Mouse (Mus musculus) Patski (cell line): ENCODE measurements at regions not wholly inside any gene's neighbourhood (a gene's known extent, or its start where the extent isn't known, plus 50 kb on each side); places are given as distances from the start of the nearest gene placed in this dataset.
"Not testable (repeated sequence)": the region's sequence is repeated elsewhere in the genome, so short reads cannot be mapped to it uniquely, and the experiment has no call there.

Experiments
- ATAC-seq: fragments of 100-300 bp; one replicate; pipeline ENCODE4 v1.8.0; 2021
- CTCF ChIA-PET: fragments of 350-600 bp; sonication (Branson Sonifier 250); formaldehyde crosslinking; loops from one replicate; lab custom pipeline; 2022; ENCODE audit warnings: inconsistent platforms; lab: Charles Lee
- POLR2A ChIA-PET: fragments of 350-600 bp; sonication (Branson Sonifier 250); formaldehyde crosslinking; loops from one replicate; lab custom pipeline; 2022; ENCODE audit warnings: antibody characterized with exemption, inconsistent platforms; lab: Charles Lee
- DNase-seq: peaks from one replicate; pipeline ENCODE4 v3.0.0-alpha.2; 2011; ENCODE audit warnings: low read depth, low spot score
- H3K27me3 ChIP-seq: fragments of 371-371 bp; one replicate; pipeline ENCODE4 v1.5.1; 2021
- CTCF ChIP-seq: fragments of 100-300 bp; IDR thresholded peaks from one replicate; pipeline ENCODE4 v1.5.1; 2021
- in situ Hi-C: fragments of 300-500 bp; cut with MboI; formaldehyde crosslinking; loops from 3 replicates; pipeline ENCODE4 v1.11.1; 2018; ENCODE audit warnings: low pct_unique_long_range_greater_than_20kb, mixed read lengths

DNA sequence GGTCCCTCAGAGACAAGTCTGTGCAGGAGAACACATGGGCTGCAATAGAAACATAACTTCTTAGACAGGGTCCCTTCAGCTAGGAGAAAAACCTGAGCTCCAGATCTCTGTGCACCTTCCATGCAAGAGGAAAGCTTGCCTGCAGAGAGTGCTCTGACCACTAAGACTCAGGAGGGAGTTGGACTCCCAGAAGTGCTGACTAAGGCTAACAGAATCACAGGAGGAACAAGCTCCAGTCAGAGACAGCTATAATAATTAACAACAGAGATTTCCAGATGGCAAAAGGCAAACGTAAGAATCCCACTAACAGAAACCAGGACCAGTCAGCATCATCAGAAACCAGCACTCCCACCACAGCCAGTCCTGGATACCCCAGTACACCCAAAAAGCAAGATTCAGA lies 364.0 kb downstream of the Adam6a start:
- in situ Hi-C loops = no loop called here
- ChIA-PET CTCF (no interaction called here), POLR2A (no interaction called here)
- H3K27me3 ChIP-seq = no peaks in the 10 kb centered on the region
- ATAC-seq (no peak), DNase-seq (no peak)
- TF ChIP-seq CTCF = no peak

- no peak for ATAC-seq
- ChIA-PET CTCF (no interaction called here), POLR2A (no interaction called here)
- no peak for DNase-seq
- in situ Hi-C loops = no loop called here
- TF ChIP-seq CTCF = peak; percentile 50
- peaks cover 5% of the 10 kb centered on the region for H3K27me3 ChIP-seq
These were observed 368.1 kb downstream of the Adam6a start for GRCm38 (mm10) chr12:113911770-113912169.

- in situ Hi-C loops = loop anchor here (5.0 kb wide), 1 partner anchor 232 kb away; no protein-coding TSS in a partner anchor
- ATAC-seq = peak; percentile 32
- TF ChIP-seq CTCF = no peak
- POLR2A ChIA-PET = no interaction called here
- CTCF ChIA-PET = interaction anchor here (0.9 to 2.2 kb wide), 4 partner anchors 147 to 226 kb away, joined by 3 to 5 read pairs (median 4); no protein-coding TSS in a partner anchor
- no peak for DNase-seq
- no peaks in the 10 kb centered on the region for H3K27me3 ChIP-seq
These were observed 397.0 kb downstream of the Adam6a start for GRCm38 (mm10) chr12:113940721-113941120.

- CTCF ChIA-PET, DNase-seq, POLR2A ChIA-PET, H3K27me3 ChIP-seq: not testable (repeated sequence)
- peak; percentile 96 for ATAC-seq
- in situ Hi-C loops = loop anchor here (5.0 kb wide), 1 partner anchor 229 kb away; no protein-coding TSS in a partner anchor
These were observed 400.1 kb downstream of the Adam6a start for GRCm38 (mm10) chr12:113943661-113944327.

GRCm38 (mm10) chr12:113945786-113946185 lies 402.1 kb downstream of the Adam6a start:
- DNase-seq, ATAC-seq, H3K27me3 ChIP-seq, POLR2A ChIA-PET, CTCF ChIA-PET: not testable (repeated sequence)
- in situ Hi-C loops = loop anchor here (5.0 kb wide), 1 partner anchor 207 kb away; no protein-coding TSS in a partner anchor

DNA sequence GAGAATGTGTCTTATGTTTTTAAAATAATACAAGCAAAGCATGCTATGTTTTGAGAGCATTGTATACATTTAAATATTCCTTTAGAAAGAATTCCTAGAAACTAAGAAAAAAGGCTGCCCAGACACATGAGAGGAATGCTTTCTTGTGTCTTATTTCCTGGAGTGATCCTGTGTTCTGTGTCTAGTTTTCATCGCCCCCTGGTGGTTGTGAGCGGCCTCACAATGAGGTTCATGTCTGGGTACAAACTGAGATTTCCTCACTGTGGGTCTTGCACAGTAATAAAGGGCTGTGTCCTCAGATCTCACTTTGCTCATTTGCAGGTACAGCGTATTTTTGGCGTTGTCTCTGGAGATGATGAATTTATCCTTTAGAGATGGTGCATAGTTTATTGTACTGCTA lies 404.3 kb downstream of the Adam6a start:
- POLR2A ChIA-PET, DNase-seq, H3K27me3 ChIP-seq: not testable (repeated sequence)
- CTCF ChIA-PET = interaction anchor here (0.6 kb wide), 1 partner anchor 204 kb away, joined by 3 read pairs; no protein-coding TSS in a partner anchor
- ATAC-seq = peak; percentile 74
- in situ Hi-C loops = loop anchor here (5.0 kb wide), 1 partner anchor 204 kb away; no protein-coding TSS in a partner anchor

DNA sequence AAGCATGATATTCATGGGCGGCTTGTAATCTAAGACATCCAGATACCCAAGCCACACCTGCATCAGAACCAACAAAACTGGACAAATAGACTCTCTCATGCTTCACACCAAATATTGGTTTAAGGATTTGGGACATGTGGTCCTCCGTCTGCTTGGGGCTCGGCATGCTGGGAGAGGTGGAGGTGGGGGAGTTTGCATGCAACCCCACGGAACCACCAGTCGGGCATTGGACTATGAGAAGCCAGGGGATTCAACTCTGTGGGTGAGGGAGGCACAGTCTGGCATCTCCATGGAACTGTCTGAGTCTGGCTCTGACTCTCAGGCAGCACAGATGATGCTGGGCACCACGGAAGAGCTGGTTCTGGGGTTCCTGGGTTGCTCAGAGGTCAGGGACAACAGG lies 430.6 kb downstream of the Adam6a start:
- no peak for DNase-seq
- in situ Hi-C loops = no loop called here
- ChIA-PET POLR2A (no interaction called here), CTCF (no interaction called here)
- no peak for ATAC-seq
- H3K27me3 ChIP-seq = no peaks in the 10 kb centered on the region
- no peak for TF ChIP-seq CTCF

DNA sequence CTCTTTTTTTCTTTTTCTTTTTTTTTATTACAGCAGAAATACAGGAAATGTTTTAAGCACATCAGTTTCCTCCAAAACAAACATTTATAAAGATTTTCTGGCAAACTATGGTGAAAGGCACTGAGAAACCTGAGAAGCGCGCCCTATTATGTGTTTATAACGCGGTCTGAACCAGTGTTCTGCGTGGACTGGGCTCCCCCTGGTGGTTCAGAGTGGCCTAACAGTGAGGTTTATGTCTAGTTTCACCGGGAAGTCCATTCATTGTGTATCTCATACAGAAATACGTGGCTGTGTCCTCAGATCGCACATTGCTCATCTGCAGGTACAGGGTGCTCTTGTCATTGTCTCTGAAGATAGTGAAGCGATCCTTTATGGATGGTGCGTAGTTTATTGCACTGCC lies 437.9 kb downstream of the Adam6a start:
- TF ChIP-seq CTCF = peak; percentile 33
- ATAC-seq = peak; percentile 94
- CTCF ChIA-PET, in situ Hi-C loops, H3K27me3 ChIP-seq, DNase-seq, POLR2A ChIA-PET: not testable (repeated sequence)

GRCm38 (mm10) chr12:113987233-113987990 lies 443.7 kb downstream of the Adam6a start:
- TF ChIP-seq CTCF = no peak
- POLR2A ChIA-PET = no interaction called here
- in situ Hi-C loops = no loop called here
- H3K27me3 ChIP-seq = no peaks in the 10 kb centered on the region
- CTCF ChIA-PET = no interaction called here
- ATAC-seq (peak; percentile 63), DNase-seq (no peak)

- CTCF ChIA-PET = no interaction called here
- H3K27me3 ChIP-seq = no peaks in the 10 kb centered on the region
- no peak for DNase-seq
- no peak for TF ChIP-seq CTCF
- ATAC-seq = no peak
- POLR2A ChIA-PET = no interaction called here
- in situ Hi-C loops = loop anchor here (5.0 to 10.0 kb wide), 2 partner anchors 58 to 65 kb away; no protein-coding TSS in a partner anchor
These were observed 448.7 kb downstream of the Adam6a start for GRCm38 (mm10) chr12:113992425-113992824.

- DNase-seq, H3K27me3 ChIP-seq, CTCF ChIA-PET, ATAC-seq, POLR2A ChIA-PET: not testable (repeated sequence)
- in situ Hi-C loops = loop anchor here (5.0 to 10.0 kb wide), 2 partner anchors 59 to 63 kb away; no protein-coding TSS in a partner anchor
These were observed 450.6 kb downstream of the Adam6a start for GRCm38 (mm10) chr12:113994284-113994683.

DNA sequence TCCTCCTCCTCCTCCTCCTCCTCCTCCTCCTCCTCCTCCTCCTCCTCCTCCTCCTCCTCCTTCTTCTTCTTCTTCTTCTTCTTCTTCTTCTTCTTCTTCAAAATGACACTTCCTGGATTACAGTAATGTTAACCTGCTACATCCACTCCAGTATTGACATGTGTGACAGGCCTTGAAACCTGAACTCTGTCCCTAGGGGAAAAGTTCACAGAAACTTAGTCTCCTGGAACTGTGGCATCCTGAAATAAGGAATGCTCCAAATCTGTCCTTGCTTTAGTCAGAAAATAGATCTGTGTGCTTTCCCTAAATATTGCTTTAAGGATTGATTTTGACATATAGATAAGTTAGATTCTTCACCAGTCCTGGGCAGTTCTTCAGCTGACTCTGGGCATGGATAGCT lies 464.8 kb downstream of the Adam6a start:
- CTCF ChIA-PET, in situ Hi-C loops, POLR2A ChIA-PET, H3K27me3 ChIP-seq, DNase-seq, ATAC-seq: not testable (repeated sequence)
